Mouse (Mus musculus) thymus, postnatal 4 days (tissue): ENCODE data around the gene Wwox.

ENCODE experiments used
- DNase-seq: peaks from one replicate; pipeline ENCODE4 v3.0.0; 2021

Gene Wwox

GRCm38 (mm10) chr8:115199616-115200150 is 760.2 kb downstream of the Wwox start:
- DNase-seq = no peak

- DNase-seq = no peak
Observed at GRCm38 (mm10) chr8:115201726-115202125, 762.3 kb downstream of the Wwox start.

GRCm38 (mm10) chr8:115207480-115207879 is 768.0 kb downstream of the Wwox start:
- DNase-seq = no peak

- no peak for DNase-seq
Observed at GRCm38 (mm10) chr8:115208415-115209192, 769.1 kb downstream of the Wwox start.

- DNase-seq = no peak
Observed at GRCm38 (mm10) chr8:115210014-115210413, 770.6 kb downstream of the Wwox start.

- DNase-seq = no peak
Observed at GRCm38 (mm10) chr8:115213126-115213525, 773.7 kb downstream of the Wwox start.

GRCm38 (mm10) chr8:115214870-115215269 is 775.4 kb downstream of the Wwox start:
- no peak for DNase-seq

- DNase-seq = no peak
Observed at GRCm38 (mm10) chr8:115216801-115217200, 777.3 kb downstream of the Wwox start.

- no peak for DNase-seq
Observed at GRCm38 (mm10) chr8:115222545-115222944, 783.1 kb downstream of the Wwox start.

GRCm38 (mm10) chr8:115226781-115227583 is 787.5 kb downstream of the Wwox start:
- DNase-seq = peak; percentile 45

- peak; percentile 47 for DNase-seq
Observed at GRCm38 (mm10) chr8:115228903-115229302, 789.4 kb downstream of the Wwox start.

- DNase-seq = peak; percentile 63
Observed at GRCm38 (mm10) chr8:115234068-115234467, 794.6 kb downstream of the Wwox start.

- no peak for DNase-seq
Observed at GRCm38 (mm10) chr8:115237596-115237995, 798.1 kb downstream of the Wwox start.

GRCm38 (mm10) chr8:115243465-115244027 is 804.1 kb downstream of the Wwox start:
- DNase-seq = no peak

- DNase-seq = no peak
Observed at GRCm38 (mm10) chr8:115249688-115250366, 810.4 kb downstream of the Wwox start.

- no peak for DNase-seq
Observed at GRCm38 (mm10) chr8:115255550-115255949, 816.1 kb downstream of the Wwox start.

- DNase-seq = no peak
Observed at GRCm38 (mm10) chr8:115257417-115257816, 818.0 kb downstream of the Wwox start.

GRCm38 (mm10) chr8:115259806-115260205 is 820.4 kb downstream of the Wwox start:
- no peak for DNase-seq

- no peak for DNase-seq
Observed at GRCm38 (mm10) chr8:115267196-115267595, 827.7 kb downstream of the Wwox start.

- no peak for DNase-seq
Observed at GRCm38 (mm10) chr8:115269601-115270000, 830.1 kb downstream of the Wwox start.

GRCm38 (mm10) chr8:115273976-115274375 is 834.5 kb downstream of the Wwox start:
- DNase-seq = no peak

GRCm38 (mm10) chr8:115276281-115276680 is 836.8 kb downstream of the Wwox start:
- DNase-seq = no peak

GRCm38 (mm10) chr8:115278291-115278690 is 838.8 kb downstream of the Wwox start:
- no peak for DNase-seq
